Mouse (Mus musculus) megakaryocyte, embryonic 14.5 days (primary cell): ENCODE measurements around the gene Fam172a. TPM values are rescaled to one million over a fixed set of nuclear protein-coding genes. Genes with fewer than 3 reads are reported as not detected.
A peak's percentile ranks its signal among the peaks of the same experiment; 100 is the strongest.
"Not testable (repeated sequence)": the region's sequence is repeated elsewhere in the genome, so short reads cannot be mapped to it uniquely, and the experiment has no call there.

Experiments
- H3K27me3 ChIP-seq: replicated peaks from 2 replicates; pipeline ENCODE3; 2012; ENCODE audit warnings: inconsistent platforms
- H3K36me3 ChIP-seq: replicated peaks from 2 replicates; pipeline ENCODE3; 2012; ENCODE audit warnings: low read length, inconsistent platforms, mixed read lengths
- H3K4me1 ChIP-seq: 2 replicates; pipeline ENCODE4 v1.6.1; 2012; ENCODE audit warnings: inconsistent platforms
- H3K4me3 ChIP-seq: replicated peaks from 2 replicates; pipeline ENCODE3; 2012; ENCODE audit warnings: moderate library complexity, mild to moderate bottlenecking, inconsistent platforms
- H3K9me3 ChIP-seq: 2 replicates; pipeline ENCODE4 v1.6.1; 2012; ENCODE audit warnings: inconsistent platforms
- FLI1 ChIP-seq: IDR thresholded peaks from 2 replicates; pipeline ENCODE4 v1.6.1; 2012; ENCODE audit warnings: low read length, inconsistent platforms, mixed read lengths
- GATA1 ChIP-seq: IDR thresholded peaks from 3 replicates; pipeline ENCODE4 v1.6.1; 2012; ENCODE audit warnings: mixed read lengths, low read length, inconsistent platforms, borderline replicate concordance
- polyA plus RNA-seq: library from polyadenylated mRNA; stranded (reverse); fragments of >175 nt; gene quantifications from 2 replicates; pipeline ENCODE4 v1.2.3, GENCODE M21; 2012; ENCODE audit warnings: low replicate concordance; ENCODE audit not compliant: insufficient read depth

The Fam172a gene
- polyA plus RNA-seq, result 14.5 and 31.5 TPM in 2 replicates

DNA sequence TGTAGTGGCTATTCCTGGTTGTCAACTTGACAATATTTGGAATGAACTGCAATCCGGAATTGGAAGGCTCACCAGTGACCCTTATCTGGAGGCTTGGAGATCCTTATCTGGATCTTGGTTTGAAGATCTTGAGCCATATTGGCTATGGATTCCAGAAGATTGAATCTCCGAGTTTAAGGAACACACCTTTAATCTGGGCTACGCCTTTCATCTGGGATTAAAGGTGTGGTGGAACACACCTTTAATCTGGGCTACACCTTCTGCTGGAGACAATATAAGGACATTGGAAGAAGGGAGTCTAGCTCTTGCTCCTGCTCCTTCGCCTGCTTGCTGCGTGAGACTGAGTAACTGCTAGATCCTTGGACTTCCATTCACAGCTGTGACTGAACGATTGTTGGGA is at the start of gene Fam172a:
Gene Fam172a (plus strand): TSS at position 301 of the 400 bp plus-strand sequence.
- not testable (repeated sequence) for H3K36me3 ChIP-seq, H3K27me3 ChIP-seq, H3K4me1 ChIP-seq, H3K4me3 ChIP-seq, H3K9me3 ChIP-seq

DNA sequence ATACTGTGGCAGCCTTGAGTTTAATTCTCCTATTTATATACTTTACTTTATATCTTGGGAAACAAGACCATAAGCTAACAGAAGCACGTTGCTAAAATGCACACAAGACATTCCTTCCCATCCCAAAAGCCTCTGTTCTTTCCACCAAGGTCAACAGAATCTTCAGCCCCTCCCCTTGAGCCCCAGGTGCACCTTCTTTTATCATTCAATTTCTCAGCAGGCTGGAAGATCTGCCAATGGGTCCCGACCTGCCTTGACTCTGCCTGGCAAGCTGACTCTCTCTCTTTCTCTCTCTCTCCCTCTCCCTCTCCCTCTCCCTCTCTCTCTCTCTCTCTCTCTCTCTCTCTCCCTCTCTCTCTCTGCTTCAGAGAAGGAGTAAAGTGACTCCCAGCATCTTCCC is 13.2 kb upstream of the Fam172a start:
- Histone ChIP-seq H3K9me3 (no peaks in the 10 kb centered on the region), H3K36me3 (no peaks in the 10 kb centered on the region), H3K27me3 (peaks cover 16% of the 10 kb centered on the region), H3K4me1 (no peaks in the 10 kb centered on the region), H3K4me3 (no peak overlapping the region)
- TF ChIP-seq FLI1 (no peak), GATA1 (no peak)

DNA sequence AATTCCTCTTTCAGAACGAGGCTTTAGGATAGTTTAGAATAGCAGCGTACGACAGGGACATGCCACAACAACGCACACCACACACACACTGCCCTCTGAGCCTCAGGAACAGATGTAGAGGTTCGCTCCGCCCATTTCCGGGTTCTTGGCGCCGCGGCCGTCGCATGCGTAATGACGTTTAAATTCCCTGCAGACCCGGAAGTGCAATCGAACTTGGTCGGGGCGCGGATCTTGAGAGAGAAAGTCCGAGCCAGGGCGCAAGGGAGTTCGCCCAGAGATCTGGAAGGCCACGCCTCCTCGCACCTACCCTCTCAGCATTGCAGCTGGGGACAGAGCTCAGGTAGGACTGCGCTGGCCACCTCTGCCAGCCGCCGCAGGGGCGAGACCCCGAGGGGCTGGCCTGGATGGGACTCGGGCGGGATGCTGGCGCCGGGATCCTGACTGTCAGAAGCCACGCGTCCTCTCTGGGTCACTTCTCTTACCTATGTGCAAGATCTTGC is 6.7 kb downstream of the Fam172a start:
- Histone ChIP-seq H3K4me3 (peak overlapping the region; percentile 99), H3K9me3 (0 out of 2 replicates have a peak, but pooled peaks cover 1% of the 10 kb centered on the region), H3K4me1 (peaks cover 25% of the 10 kb centered on the region), H3K36me3 (peaks cover 13% of the 10 kb centered on the region), H3K27me3 (no peaks in the 10 kb centered on the region)
- TF ChIP-seq FLI1 (peak; percentile 47; the same call in 1 of the 2 replicates), GATA1 (no peak)

DNA sequence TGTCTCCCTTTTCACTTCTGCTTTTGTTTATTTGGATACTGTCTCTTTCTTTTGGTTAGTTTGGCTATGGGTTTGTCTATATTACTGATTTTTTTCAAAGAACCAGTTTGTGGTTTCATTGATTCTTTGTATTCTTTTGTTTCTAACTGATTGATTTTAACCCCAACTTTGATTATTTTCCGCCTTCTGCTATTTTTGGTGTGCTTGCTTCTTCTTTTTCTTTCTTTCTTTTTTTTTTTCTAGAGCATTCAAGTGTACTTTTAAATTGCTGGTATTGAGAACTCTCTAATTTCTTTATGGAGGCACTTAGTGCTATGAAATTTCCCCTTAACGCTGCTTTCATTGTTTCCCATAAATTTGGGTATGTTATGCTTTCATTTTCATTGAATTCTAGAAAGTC is 15.7 kb downstream of the Fam172a start:
- H3K36me3 ChIP-seq, result peaks cover 15% of the 10 kb centered on the region
- H3K4me3 ChIP-seq, result no peak overlapping the region
- no peaks in the 10 kb centered on the region for H3K4me1 ChIP-seq
- no peaks in the 10 kb centered on the region for H3K27me3 ChIP-seq
- 0 out of 2 replicates have a peak, but pooled peaks cover 7% of the 10 kb centered on the region for H3K9me3 ChIP-seq
- TF ChIP-seq FLI1, result no peak
- TF ChIP-seq GATA1, result no peak

DNA sequence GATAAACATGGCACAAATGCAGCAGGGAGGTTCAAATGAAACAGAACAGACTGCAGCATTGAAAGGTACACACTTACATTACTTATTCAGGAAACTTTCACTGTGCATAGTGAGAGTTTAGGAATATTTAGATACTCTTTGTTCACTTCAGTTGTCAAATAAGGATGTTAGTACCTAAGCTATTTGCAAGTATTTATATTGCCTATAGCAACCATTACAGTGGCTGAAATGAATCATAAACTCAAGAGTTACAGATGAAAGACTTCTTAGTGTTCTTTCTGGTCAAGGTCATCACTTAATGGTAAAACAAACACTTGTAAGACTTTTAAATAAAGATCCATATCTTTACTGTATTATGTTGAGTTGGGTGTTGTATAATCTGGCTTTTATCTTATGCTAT is 41.0 kb downstream of the Fam172a start:
- H3K36me3 ChIP-seq, result peaks cover 5% of the 10 kb centered on the region
- no peaks in the 10 kb centered on the region; the same call in 1 of the 2 replicates for H3K9me3 ChIP-seq
- no peak overlapping the region for H3K4me3 ChIP-seq
- TF ChIP-seq GATA1, result no peak
- no peak for TF ChIP-seq FLI1
- H3K4me1 ChIP-seq, result 0 out of 2 replicates have a peak, but pooled peaks cover 3% of the 10 kb centered on the region
- no peaks in the 10 kb centered on the region for H3K27me3 ChIP-seq

- Histone ChIP-seq H3K4me3 (no peak overlapping the region), H3K36me3 (peaks cover 23% of the 10 kb centered on the region), H3K27me3 (no peaks in the 10 kb centered on the region), H3K4me1 (no peaks in the 10 kb centered on the region), H3K9me3 (peaks cover 8% of the 10 kb centered on the region)
- TF ChIP-seq GATA1 (no peak), FLI1 (no peak)
These were observed 75.8 kb downstream of the Fam172a start for GRCm38 (mm10) chr13:77777606-77778005.

GRCm38 (mm10) chr13:77807341-77807740 is 105.5 kb downstream of the Fam172a start:
- peaks cover 12% of the 10 kb centered on the region for H3K9me3 ChIP-seq

GRCm38 (mm10) chr13:77810449-77810848 is 108.6 kb downstream of the Fam172a start:
- Histone ChIP-seq H3K9me3 (peaks cover 22% of the 10 kb centered on the region), H3K4me3 (no peak overlapping the region), H3K27me3 (no peaks in the 10 kb centered on the region), H3K4me1 (peaks cover 5% of the 10 kb centered on the region), H3K36me3 (peaks cover 32% of the 10 kb centered on the region)
- TF ChIP-seq GATA1 (no peak), FLI1 (no peak)

More at GRCm38 (mm10) chr13:77807341-77807740, 105.5 kb downstream of the Fam172a start:
- H3K27me3 ChIP-seq, H3K4me1 ChIP-seq, H3K4me3 ChIP-seq: not testable (repeated sequence)
- H3K36me3 ChIP-seq, result peaks cover 14% of the 10 kb centered on the region

- H3K27me3 ChIP-seq, result no peaks in the 10 kb centered on the region
- H3K4me1 ChIP-seq, result no peaks in the 10 kb centered on the region
- no peaks in the 10 kb centered on the region for H3K9me3 ChIP-seq
- H3K36me3 ChIP-seq, result peaks cover 23% of the 10 kb centered on the region
- TF ChIP-seq FLI1 (no peak), GATA1 (no peak)
- no peak overlapping the region for H3K4me3 ChIP-seq
These were observed 124.3 kb downstream of the Fam172a start for GRCm38 (mm10) chr13:77826138-77826537.

GRCm38 (mm10) chr13:77843017-77843654 is 141.3 kb downstream of the Fam172a start:
- peaks cover 13% of the 10 kb centered on the region for H3K36me3 ChIP-seq
- peaks cover 24% of the 10 kb centered on the region for H3K4me1 ChIP-seq
- no peaks in the 10 kb centered on the region for H3K27me3 ChIP-seq
- no peak overlapping the region for H3K4me3 ChIP-seq
- TF ChIP-seq GATA1, result no peak
- no peak for TF ChIP-seq FLI1
- H3K9me3 ChIP-seq, result no peaks in the 10 kb centered on the region

- Histone ChIP-seq H3K4me3 (no peak overlapping the region), H3K9me3 (peaks cover 3% of the 10 kb centered on the region; the same call in 1 of the 2 replicates), H3K36me3 (peaks cover 9% of the 10 kb centered on the region), H3K27me3 (no peaks in the 10 kb centered on the region), H3K4me1 (no peaks in the 10 kb centered on the region)
- no peak for TF ChIP-seq FLI1
- TF ChIP-seq GATA1, result no peak
These were observed 147.0 kb downstream of the Fam172a start for GRCm38 (mm10) chr13:77848868-77849267.
